Mouse (Mus musculus) brain, adult 2 months (tissue): ENCODE measurements at regions not wholly inside any gene's neighbourhood (a gene's known extent, or its start where the extent isn't known, plus 50 kb on each side); places are given as distances from the start of the nearest gene placed in this dataset.

Experiments used
- DNase-seq: peaks from one replicate; pipeline ENCODE4 v3.0.0; 2011; ENCODE audit warnings: low read depth, low spot score

DNA sequence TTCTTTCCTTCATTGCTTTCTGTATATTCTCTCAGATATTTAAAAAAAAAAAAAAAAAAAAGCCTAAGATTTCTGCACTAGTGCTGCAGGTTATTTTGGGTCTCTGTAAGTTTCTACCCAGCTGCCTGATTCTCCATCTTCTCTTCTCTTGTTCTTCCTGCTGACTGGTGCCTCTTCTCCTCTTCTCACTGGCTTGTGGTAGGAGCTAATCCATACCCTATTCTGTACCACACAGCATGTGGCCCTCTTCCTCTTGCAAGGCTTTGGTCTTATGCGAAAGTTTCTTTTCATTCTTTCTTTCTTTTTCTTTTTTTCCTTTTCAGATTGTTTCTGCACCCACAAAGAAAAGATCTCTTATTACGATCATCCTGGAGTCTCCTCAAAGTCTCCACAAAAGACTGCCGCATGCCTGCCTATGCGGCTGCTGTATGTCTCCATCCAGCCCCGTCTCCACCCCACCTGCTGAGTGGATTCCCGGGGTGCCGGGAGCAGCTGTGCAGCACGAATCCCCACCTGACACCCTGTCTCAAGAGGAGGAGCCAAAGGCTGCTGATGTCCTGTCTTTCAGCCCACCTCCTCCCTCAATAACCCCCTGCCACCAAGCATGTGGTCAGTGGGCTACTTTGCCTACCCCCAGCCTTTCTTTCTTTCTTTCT lies 66.3 kb downstream of the Ythdf1 start:
- DNase-seq, result peak; percentile 69

DNA sequence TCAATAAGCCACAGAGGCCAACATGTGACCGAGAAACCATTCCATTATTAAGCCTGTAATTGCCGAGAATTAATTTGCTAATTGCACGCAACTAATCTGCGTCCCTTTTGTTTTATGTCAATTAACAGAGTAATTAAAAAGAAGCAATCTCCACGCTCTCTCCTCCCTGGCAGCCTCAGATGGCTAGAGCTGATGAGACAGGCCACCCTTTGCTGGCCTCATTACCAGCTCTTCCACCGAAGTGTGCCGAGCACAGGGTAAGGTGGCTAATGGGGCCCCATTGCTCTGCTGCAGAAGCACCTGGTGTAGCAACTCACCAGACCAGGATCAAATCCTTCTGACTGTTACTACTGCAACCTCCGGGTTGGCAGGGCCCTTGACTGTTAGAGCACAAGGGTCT lies 70.8 kb upstream of the Bhlhe23 start:
- DNase-seq, result no peak

GRCm38 (mm10) chr2:180845011-180845410 lies 68.3 kb upstream of the Bhlhe23 start:
- DNase-seq, result no peak

DNA sequence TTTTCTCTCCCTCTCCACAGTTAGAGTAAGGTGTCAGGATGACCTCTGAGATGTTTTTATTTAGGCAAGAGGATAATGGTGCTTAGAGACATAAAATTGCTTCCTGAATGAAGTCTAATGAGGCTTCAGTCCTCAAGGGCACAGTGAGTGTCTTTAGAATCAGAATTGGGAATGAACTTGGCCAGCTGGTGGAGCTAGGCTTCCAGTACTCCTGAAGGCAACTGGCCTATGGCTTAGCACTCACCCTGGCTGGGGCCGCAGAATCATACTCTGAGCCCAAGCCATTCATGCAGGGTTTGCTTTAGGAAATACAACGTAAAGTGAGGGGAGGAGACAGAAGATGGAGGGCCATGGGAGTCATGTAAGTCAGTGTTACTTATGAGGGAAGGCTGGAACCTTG lies 67.0 kb upstream of the Bhlhe23 start:
- DNase-seq, result peak; percentile 69

GRCm38 (mm10) chr2:180839126-180839525 lies 62.4 kb upstream of the Bhlhe23 start:
- DNase-seq, result no peak

DNA sequence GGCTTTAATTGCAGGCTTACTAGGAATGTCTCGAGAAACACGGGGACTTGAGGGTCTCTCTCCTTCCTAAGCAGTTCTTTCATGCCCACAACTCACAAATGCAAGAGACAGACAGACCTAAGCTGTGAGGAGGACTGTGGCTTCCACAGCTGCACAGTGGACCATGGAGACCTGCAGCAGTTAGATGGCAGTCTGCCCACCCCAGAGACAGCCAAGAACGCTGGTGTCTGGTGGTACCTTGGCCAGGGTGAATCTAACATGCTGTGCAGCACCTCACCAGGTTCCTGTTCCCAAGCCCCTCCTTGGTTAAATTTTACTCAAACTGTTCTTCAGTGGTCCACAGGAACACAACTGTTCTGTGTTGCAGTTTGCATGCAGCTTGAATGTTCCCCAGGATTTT lies 61.3 kb upstream of the Bhlhe23 start:
- DNase-seq, result no peak

DNA sequence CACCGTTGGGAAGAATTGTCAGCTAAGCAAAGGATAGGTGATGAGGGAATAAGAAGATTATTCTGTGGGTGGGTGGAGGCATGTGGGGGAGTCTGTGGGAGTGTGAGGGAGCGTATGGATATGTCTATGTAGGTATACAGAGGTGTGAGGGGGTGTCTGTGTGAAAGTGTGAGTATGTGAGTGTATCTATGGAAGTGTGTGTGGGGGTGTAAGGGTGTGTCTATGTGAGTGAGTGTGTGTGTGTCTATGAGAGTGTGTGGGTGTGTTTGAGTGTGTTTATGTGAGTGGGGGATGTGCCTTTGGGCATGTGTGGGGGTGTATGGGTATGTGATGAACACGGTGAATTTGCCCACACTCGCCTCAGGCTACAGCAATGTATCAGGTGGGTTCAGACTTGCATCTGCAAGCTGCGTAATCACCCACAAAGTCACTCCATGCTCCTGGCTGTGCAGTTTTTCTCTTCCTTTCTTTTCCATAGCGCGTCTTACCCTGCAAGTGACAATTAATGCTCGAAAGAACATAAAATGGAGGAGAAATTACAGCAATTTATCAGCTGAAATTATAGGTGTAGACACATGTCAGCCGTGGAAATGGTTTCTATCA lies 60.7 kb upstream of the Bhlhe23 start:
- peak; percentile 58 for DNase-seq

- no peak for DNase-seq
Measured at GRCm38 (mm10) chr2:180835936-180836602, 59.4 kb upstream of the Bhlhe23 start.

GRCm38 (mm10) chr2:180832711-180833110 lies 56.0 kb upstream of the Bhlhe23 start:
- no peak for DNase-seq

- no peak for DNase-seq
Measured at GRCm38 (mm10) chr2:180830607-180831006, 53.9 kb upstream of the Bhlhe23 start.

- DNase-seq, result peak; percentile 76
Measured at GRCm38 (mm10) chr2:180828086-180828485, 51.4 kb upstream of the Bhlhe23 start.

GRCm38 (mm10) chr2:180826742-180827141 lies 50.0 kb upstream of the Bhlhe23 start:
- DNase-seq, result no peak
